Mouse (Mus musculus) limb, embryonic 13.5 days (tissue): Measurements from ENCODE around the gene Otof. TPM values are rescaled to one million over a fixed set of nuclear protein-coding genes. Genes with fewer than 3 reads are reported as not detected.

Experiments
- ATAC-seq: fragments of 200-750 bp; cut with Nextera tagmentation; 2 replicates; pipeline ENCODE4 v1.8.0; 2017; ENCODE audit warnings: low read depth, moderate number of reproducible peaks, moderate TSS enrichment; ENCODE audit not compliant: low FRiP score
- H3K27ac ChIP-seq: fragments of 300-500 bp; sonication (generic); 2 replicates; pipeline ENCODE4 v1.5.1; 2015; ENCODE audit warnings: inconsistent platforms, mild to moderate bottlenecking, moderate library complexity
- H3K27me3 ChIP-seq: fragments of 300-500 bp; sonication (generic); 2 replicates; pipeline ENCODE4 v1.6.1; 2015; ENCODE audit warnings: mild to moderate bottlenecking, inconsistent platforms
- H3K36me3 ChIP-seq: fragments of 300-500 bp; sonication (generic); 2 replicates; pipeline ENCODE4 v1.6.1; 2015; ENCODE audit warnings: inconsistent platforms, mild to moderate bottlenecking, moderate library complexity
- H3K4me1 ChIP-seq: fragments of 300-500 bp; sonication (generic); 2 replicates; pipeline ENCODE4 v1.6.1; 2015; ENCODE audit warnings: inconsistent platforms
- H3K4me2 ChIP-seq: fragments of 300-500 bp; sonication (generic); replicated peaks from 2 replicates; pipeline ENCODE4 v1.6.1; 2015; ENCODE audit warnings: inconsistent platforms, mild to moderate bottlenecking, moderate library complexity
- H3K4me3 ChIP-seq: fragments of 300-500 bp; sonication (generic); 2 replicates; pipeline ENCODE4 v1.5.1; 2015; ENCODE audit warnings: moderate library complexity, mild to moderate bottlenecking, inconsistent platforms
- H3K9ac ChIP-seq: fragments of 300-500 bp; sonication (generic); 2 replicates; pipeline ENCODE4 v1.6.1; 2015; ENCODE audit warnings: mild to moderate bottlenecking, inconsistent platforms
- H3K9me3 ChIP-seq: fragments of 300-500 bp; sonication (generic); 2 replicates; pipeline ENCODE4 v1.6.1; 2016; ENCODE audit warnings: inconsistent platforms
- WGBS: fragments of 180-500 bp; shearing (Covaris S2); methylation state at CpG from one replicate; pipeline ENCODE4 v1.1.7; 2015; 5-methylcytosine and 5-hydroxymethylcytosine counted together
- polyA plus RNA-seq: library from polyadenylated mRNA; unstranded; fragments of >200 nt; fragmentation: Nextera tagmentation; extraction: Ambion mirVana; gene quantifications from 2 replicates; pipeline ENCODE4 v1.2.1, GENCODE M21; 2015

Gene Otof
- polyA plus RNA-seq: 0.45 and 0.60 TPM in 2 replicates

DNA sequence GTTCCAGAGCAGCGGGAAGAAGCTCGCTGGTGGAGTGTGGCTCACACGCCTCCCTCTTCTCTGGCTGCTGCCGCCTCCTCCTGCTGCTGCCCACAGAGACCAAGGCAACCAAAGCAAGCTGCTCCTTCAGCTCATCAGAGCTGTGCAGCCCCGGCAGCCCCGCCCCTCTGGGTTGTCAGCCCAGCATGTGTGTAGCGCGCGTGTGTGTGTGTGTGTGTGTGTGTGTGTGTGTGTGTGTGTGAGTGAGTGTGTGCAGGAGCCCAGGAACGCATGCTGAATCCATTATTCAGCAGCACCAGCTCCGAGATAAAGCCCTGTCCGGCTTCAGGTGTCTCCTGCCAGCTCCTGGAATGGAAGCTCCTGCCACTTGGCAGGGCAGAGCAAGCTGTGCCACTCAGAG, at the start of gene Otof:
Gene Otof (minus strand): TSS at position 112 of the 400 bp plus-strand sequence.
- WGBS: 20% methylated on average over 11 of the region's 12 CpGs
- Histone ChIP-seq H3K27me3 (peaks cover 49% of the 10 kb centered on the region), H3K36me3 (no peaks in the 10 kb centered on the region), H3K9me3 (no peaks in the 10 kb centered on the region), H3K4me2 (peak within 1 kb of the TSS; percentile 27), H3K4me3 (no peak within 1 kb of the TSS), H3K27ac (peak within 1 kb of the TSS; percentile 3; the same call in 1 of the 2 replicates), H3K4me1 (peaks cover 43% of the 10 kb centered on the region), H3K9ac (no peak within 1 kb of the TSS)
- ATAC-seq: peak; percentile 62; the same call in 1 of the 2 replicates

DNA sequence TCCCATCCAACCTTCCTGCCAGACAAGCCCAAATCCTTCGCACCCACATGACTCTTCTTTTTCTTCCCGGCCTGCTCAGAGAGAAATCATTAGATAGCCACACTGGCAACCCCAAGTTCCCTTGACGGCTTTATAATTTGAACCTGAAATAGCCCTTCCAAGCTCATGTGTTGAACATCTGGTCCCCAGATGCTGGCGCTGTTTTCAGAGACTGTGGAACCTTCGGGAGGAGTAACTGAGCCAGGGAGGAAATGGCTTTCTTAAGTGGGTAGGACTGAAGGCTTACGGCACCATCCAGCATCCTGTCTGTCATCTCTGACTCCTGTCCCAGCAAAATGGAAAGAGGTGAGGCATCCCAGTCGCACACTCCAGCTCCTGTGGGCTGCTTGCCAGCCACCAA, 35.6 kb upstream of the Otof start:
- no peak; the same call in 1 of the 2 replicates for ATAC-seq
- peak overlapping the region; percentile 25 for H3K4me2 ChIP-seq
- H3K36me3 ChIP-seq: no peaks in the 10 kb centered on the region
- H3K4me1 ChIP-seq: peaks cover 33% of the 10 kb centered on the region
- no peaks in the 10 kb centered on the region for H3K9me3 ChIP-seq
- peak overlapping the region; percentile 77 for H3K27ac ChIP-seq
- no peaks in the 10 kb centered on the region for H3K27me3 ChIP-seq
- 17% methylated on average over 7 of the region's 7 CpGs for WGBS
- H3K4me3 ChIP-seq: no peak overlapping the region
- H3K9ac ChIP-seq: no peak overlapping the region

DNA sequence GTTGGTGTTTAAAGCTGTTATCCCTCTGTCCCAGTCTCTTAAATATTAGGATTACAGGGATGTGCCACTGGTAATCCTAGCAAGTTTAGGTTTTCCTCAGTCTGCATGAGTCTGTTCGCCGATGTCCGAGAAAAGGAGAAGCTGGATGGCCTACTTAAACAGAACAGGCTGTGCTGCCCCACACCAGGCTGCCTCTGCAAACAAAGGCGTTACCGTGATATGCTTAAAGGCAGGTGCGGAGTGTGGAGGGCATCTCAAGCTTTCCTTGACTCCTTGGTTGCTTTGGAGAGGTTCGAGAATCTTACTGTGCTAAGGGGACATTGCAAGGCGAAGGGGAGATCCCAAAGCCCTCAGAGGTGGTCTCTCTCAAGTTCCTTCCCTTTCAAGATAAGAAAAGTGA, 35.1 kb upstream of the Otof start:
- peaks cover 33% of the 10 kb centered on the region for H3K4me1 ChIP-seq
- no peaks in the 10 kb centered on the region for H3K27me3 ChIP-seq
- no peak overlapping the region for H3K9ac ChIP-seq
- peak overlapping the region; percentile 77 for H3K27ac ChIP-seq
- H3K9me3 ChIP-seq: no peaks in the 10 kb centered on the region
- no peak overlapping the region for H3K4me2 ChIP-seq
- no peaks in the 10 kb centered on the region for H3K36me3 ChIP-seq
- H3K4me3 ChIP-seq: no peak overlapping the region
- ATAC-seq: no peak
- 47% methylated on average over 8 of the region's 8 CpGs for WGBS

DNA sequence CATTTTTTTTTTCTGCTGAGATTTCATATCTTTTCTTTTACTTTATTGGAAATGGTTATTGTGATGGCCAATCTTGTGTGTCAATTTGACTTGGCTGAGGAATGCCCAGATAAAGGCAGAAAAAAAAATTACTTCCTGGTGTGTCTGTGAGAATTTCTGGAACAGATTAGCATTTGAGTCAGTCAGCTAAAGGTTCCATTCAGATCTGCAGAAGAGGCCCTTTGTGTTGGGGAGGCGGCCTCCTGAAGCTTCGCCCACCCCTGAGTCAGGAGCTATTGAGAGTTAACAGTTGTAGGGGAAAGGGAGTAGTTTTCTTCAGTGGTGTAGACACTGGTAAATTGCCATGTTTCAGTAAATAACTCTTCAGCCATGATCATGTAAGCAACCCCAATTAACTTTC, 33.6 kb upstream of the Otof start:
- H3K27ac ChIP-seq: no peak overlapping the region

DNA sequence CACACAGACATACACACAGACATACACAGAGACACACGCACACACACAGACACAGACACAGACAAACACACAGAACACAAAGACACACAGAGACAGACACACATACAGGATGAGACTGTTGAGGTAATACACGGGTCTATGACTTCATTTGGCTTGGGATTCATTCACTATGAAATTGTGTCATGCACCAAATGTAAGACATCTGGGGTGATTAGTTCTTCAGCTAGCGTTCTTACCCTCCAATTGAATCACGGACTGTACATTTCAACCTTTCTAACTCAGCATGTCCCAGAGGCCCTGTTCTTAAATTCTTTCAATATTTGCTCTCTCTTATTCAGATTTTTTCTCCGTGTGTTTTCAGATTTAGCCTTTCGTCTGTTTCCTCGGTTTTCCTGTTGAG, 32.9 kb upstream of the Otof start:
- Histone ChIP-seq H3K27me3 (no peaks in the 10 kb centered on the region), H3K4me2 (no peak overlapping the region), H3K9ac (no peak overlapping the region), H3K4me1 (peaks cover 33% of the 10 kb centered on the region), H3K9me3 (no peaks in the 10 kb centered on the region), H3K36me3 (no peaks in the 10 kb centered on the region), H3K4me3 (no peak overlapping the region), H3K27ac (no peak overlapping the region)
- WGBS: 55% methylated on average over 7 of the region's 7 CpGs
- peak; percentile 57; the same call in 1 of the 2 replicates for ATAC-seq

More for the DNA sequence above, 33.6 kb upstream of the Otof start:
- Histone ChIP-seq H3K4me3 (no peak overlapping the region), H3K9me3 (no peaks in the 10 kb centered on the region), H3K36me3 (no peaks in the 10 kb centered on the region), H3K27me3 (no peaks in the 10 kb centered on the region), H3K4me1 (peaks cover 33% of the 10 kb centered on the region), H3K4me2 (no peak overlapping the region), H3K9ac (no peak overlapping the region)
- no peak for ATAC-seq
- 78% methylated on average over 2 of the region's 2 CpGs for WGBS

DNA sequence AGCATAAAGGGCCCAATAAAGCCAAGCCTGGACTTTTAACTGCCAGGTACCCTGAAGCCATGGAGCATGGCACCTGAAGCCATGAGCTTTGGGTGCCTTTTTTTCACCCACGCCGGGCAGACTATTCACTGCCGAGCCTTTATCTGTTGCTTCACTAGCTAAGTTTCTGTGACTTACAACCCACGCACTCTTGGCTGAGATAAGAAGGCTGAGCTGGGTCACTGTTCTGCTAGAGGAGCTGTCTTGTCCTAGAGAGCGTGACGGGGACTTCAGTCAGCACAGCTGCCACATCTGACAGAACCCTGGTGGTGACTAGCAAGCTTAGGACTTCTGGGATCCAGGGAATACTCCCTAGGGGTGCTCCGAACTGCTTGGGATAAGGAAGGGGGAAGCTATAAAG, 32.0 kb upstream of the Otof start:
- Histone ChIP-seq H3K27me3 (no peaks in the 10 kb centered on the region), H3K27ac (no peak overlapping the region), H3K4me1 (peaks cover 33% of the 10 kb centered on the region), H3K4me3 (no peak overlapping the region), H3K4me2 (no peak overlapping the region), H3K9ac (no peak overlapping the region), H3K36me3 (no peaks in the 10 kb centered on the region), H3K9me3 (no peaks in the 10 kb centered on the region)
- WGBS: 78% methylated on average over 7 of the region's 7 CpGs
- ATAC-seq: no peak

DNA sequence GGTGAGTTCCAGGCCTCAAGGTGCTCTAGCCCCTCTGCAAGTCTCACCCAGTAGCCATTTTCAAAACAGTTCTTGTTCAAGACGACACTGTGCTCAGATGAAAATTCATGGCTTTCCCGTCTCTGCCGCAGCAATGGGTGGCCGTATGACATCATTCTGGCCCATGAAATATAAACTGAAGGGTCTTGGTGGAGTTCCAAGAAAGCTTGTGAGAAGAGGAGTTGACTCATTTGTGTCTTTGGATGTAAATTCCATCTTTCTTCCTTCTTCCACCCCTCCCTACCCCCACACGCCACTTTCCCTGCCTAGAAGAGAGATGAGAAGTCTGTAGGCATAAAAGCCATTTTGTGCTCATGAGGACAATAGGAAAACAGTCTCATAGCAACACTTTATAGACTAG, 29.1 kb upstream of the Otof start:
- H3K4me3 ChIP-seq: no peak overlapping the region
- H3K27me3 ChIP-seq: no peaks in the 10 kb centered on the region
- no peak overlapping the region for H3K4me2 ChIP-seq
- no peak overlapping the region for H3K27ac ChIP-seq
- no peaks in the 10 kb centered on the region for H3K9me3 ChIP-seq
- WGBS: 79% methylated on average over 5 of the region's 5 CpGs
- ATAC-seq: no peak
- peaks cover 13% of the 10 kb centered on the region; the same call in 1 of the 2 replicates for H3K4me1 ChIP-seq
- no peak overlapping the region for H3K9ac ChIP-seq
- no peaks in the 10 kb centered on the region for H3K36me3 ChIP-seq

DNA sequence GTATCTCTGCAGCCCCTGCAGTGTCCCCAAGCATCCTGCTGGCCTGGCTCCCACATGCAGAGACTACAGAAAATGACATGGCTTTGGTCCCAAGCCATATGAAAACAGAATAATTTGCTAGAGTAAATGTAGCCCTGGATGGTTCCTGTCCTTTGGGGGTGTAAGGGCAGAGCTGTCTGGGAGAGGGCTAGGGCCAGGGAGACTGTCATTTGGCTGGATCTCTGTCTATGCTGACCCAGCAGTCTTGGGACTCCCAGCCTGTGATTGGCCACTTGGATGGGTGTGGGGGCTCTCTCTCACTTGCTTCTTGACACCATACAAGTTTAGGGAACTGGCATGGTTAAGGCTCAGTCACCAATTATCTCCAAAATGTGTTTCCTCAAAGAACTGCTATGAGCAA, 28.5 kb upstream of the Otof start:
- Histone ChIP-seq H3K27ac (no peak overlapping the region), H3K9me3 (no peaks in the 10 kb centered on the region), H3K27me3 (no peaks in the 10 kb centered on the region), H3K4me1 (peaks cover 11% of the 10 kb centered on the region; the same call in 1 of the 2 replicates), H3K4me3 (no peak overlapping the region), H3K4me2 (no peak overlapping the region), H3K9ac (no peak overlapping the region), H3K36me3 (no peaks in the 10 kb centered on the region)
- ATAC-seq: no peak

DNA sequence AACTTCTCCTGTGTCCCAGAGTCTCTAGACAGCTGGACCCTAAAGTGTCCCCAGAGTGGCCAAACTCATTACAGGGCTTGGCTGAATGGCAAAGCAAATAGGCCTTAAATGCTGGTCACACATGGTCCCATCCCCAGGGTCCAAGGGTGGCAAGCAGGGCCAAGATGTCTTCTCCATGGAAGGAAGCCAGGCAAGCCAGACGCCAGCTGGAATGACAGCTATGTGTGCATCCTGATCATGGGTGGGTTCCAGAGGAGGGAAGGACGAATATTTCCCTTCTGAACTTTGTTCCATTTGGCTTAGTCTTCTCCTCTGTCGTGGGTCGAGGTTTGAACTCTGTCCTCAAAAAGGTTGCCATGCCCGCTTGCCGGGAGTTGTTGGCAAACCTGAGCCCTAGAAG, 23.4 kb upstream of the Otof start:
- Histone ChIP-seq H3K4me3 (no peak overlapping the region), H3K4me1 (no peaks in the 10 kb centered on the region), H3K27ac (no peak overlapping the region), H3K4me2 (no peak overlapping the region), H3K9me3 (no peaks in the 10 kb centered on the region), H3K36me3 (no peaks in the 10 kb centered on the region), H3K27me3 (no peaks in the 10 kb centered on the region), H3K9ac (no peak overlapping the region)
- WGBS: 84% methylated on average over 6 of the region's 6 CpGs
- no peak for ATAC-seq

DNA sequence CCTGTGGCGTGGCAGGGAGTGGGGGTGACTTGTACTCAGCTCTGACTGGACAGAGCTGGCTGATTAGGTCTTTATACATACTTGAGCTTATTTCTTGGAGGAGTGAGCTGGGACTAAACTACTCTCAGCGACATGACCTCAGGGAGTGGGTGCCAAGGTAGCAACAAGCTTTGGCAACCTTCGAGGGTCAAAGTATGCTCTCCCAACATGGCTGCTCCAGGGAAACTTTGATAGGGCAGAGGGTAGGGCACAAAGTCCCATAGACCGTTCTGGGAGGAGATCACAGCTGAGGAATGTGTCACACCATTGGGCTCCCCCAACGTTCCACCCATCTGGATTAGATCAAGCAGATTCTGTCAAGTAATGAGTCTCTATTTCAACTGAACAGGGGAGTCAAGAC, 22.9 kb upstream of the Otof start:
- 63% methylated on average over 5 of the region's 5 CpGs for WGBS
- no peaks in the 10 kb centered on the region for H3K4me1 ChIP-seq
- H3K4me2 ChIP-seq: no peak overlapping the region
- H3K36me3 ChIP-seq: no peaks in the 10 kb centered on the region
- no peak for ATAC-seq
- H3K9me3 ChIP-seq: no peaks in the 10 kb centered on the region
- H3K27me3 ChIP-seq: no peaks in the 10 kb centered on the region
- H3K4me3 ChIP-seq: no peak overlapping the region
- no peak overlapping the region for H3K9ac ChIP-seq
- H3K27ac ChIP-seq: no peak overlapping the region

DNA sequence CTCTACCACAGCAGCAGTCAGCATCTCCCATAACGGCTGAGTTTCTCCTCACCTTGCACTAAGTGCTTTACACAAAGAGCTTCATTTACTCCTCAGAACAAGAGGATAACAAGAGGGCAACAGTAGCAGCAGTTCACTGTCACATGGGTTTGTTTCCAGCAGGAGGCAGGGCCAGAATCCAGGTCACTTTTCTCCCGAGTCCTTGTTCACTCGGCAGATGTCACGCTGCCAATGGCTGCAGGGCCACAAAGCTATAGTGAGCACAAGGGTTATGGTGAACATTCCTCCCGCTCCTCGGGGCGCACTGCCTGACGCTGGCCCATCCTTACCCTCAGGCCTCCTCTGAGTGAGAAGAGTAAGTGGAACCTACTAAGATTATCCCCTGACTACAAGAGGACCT, 21.8 kb upstream of the Otof start:
- Histone ChIP-seq H3K9ac (no peak overlapping the region), H3K4me1 (no peaks in the 10 kb centered on the region), H3K4me3 (no peak overlapping the region), H3K27ac (no peak overlapping the region), H3K9me3 (no peaks in the 10 kb centered on the region), H3K4me2 (no peak overlapping the region), H3K36me3 (no peaks in the 10 kb centered on the region), H3K27me3 (no peaks in the 10 kb centered on the region)
- WGBS: 77% methylated on average over 8 of the region's 8 CpGs
- ATAC-seq: no peak

DNA sequence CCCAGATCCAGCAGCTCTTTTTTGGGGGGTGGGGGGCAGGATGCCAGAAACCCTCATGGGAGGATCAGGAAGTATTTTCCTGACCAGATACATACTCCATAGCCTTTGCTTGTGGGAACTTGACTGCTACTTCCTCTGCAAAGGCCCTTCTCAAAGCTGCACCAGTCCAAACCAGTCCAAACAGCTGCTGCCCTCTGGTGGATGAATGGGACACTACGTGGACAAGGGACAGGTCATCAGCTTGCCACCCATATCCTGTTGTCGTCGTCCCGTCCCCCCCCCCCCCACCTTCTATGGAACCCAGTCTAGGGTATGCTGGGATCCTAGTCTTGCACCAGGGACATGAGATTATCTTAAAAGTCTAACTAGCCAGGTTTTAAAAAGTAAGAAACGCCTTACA, 20.6 kb upstream of the Otof start:
- Histone ChIP-seq H3K4me2 (no peak overlapping the region), H3K36me3 (no peaks in the 10 kb centered on the region), H3K27me3 (no peaks in the 10 kb centered on the region), H3K9ac (no peak overlapping the region), H3K27ac (no peak overlapping the region), H3K4me1 (no peaks in the 10 kb centered on the region), H3K9me3 (no peaks in the 10 kb centered on the region), H3K4me3 (no peak overlapping the region)
- ATAC-seq: no peak
- 17% methylated on average over 5 of the region's 5 CpGs for WGBS

DNA sequence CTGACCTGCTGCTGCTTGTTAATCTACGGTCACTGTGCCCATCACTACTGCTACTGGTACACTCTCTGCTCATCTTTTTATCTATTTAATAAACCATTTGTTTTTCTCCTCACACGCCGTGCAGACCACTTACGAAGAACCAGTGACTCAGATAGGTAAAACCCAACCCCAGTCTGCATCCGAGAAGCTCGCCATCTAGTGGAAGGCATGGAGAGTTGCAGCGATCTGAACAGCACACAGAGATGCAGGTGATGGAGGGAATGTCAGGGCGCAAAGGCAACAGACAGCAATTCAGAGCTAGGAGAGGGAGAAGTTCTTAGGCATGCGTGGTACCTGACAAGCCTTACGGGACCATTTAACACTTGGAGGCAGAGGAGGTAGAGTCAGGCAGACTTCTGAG, 14.8 kb upstream of the Otof start:
- Histone ChIP-seq H3K27ac (no peak overlapping the region), H3K36me3 (no peaks in the 10 kb centered on the region), H3K4me2 (no peak overlapping the region), H3K27me3 (no peaks in the 10 kb centered on the region), H3K9ac (no peak overlapping the region), H3K9me3 (no peaks in the 10 kb centered on the region), H3K4me1 (no peaks in the 10 kb centered on the region), H3K4me3 (no peak overlapping the region)
- 45% methylated on average over 10 of the region's 10 CpGs for WGBS
- ATAC-seq: no peak
